Mouse (Mus musculus): ENCODE measurements around the gene Olfr1105.

The Olfr1105 gene

GRCm38 (mm10) chr2:87036431-87036830 is at the start of gene Olfr1105:
TSS of gene Olfr1105 (minus strand) at chr2:87036531.
- DNase-seq (ENCODE audit: low read depth): no peak

- DNase-seq (ENCODE audit: low read depth): no peak
Observed at GRCm38 (mm10) chr2:87075717-87076116, 39.4 kb upstream of the Olfr1105 start, which contains the start of gene Olfr1107. TSS of gene Olfr1107 (minus strand) at chr2:87075817.

- no peak for DNase-seq (ENCODE audit: low read depth)
Observed at GRCm38 (mm10) chr2:87052173-87052572, 15.8 kb upstream of the Olfr1105 start, which contains the start of gene Olfr1106. TSS of gene Olfr1106 (minus strand) at chr2:87052273.

- DNase-seq (ENCODE audit: low read depth): no peak
Observed at GRCm38 (mm10) chr2:87026980-87027379, 9.4 kb downstream of the Olfr1105 start, which contains the start of gene Olfr1104. TSS of gene Olfr1104 (minus strand) at chr2:87027080.

GRCm38 (mm10) chr2:86998098-86998497 is 38.2 kb downstream of the Olfr1105 start, which contains the start of gene Olfr1102:
TSS of gene Olfr1102 (plus strand) at chr2:86998398.
- no peak for DNase-seq (ENCODE audit: low read depth)

GRCm38 (mm10) chr2:86991121-86991520 is 45.2 kb downstream of the Olfr1105 start, which contains the start of gene Olfr1101:
TSS of gene Olfr1101 (minus strand) at chr2:86991221.
- no peak for DNase-seq (ENCODE audit: low read depth)

Measured in c-Kit-positive CD71-positive TER-119-negative erythroid progenitor cells, embryonic 14.5 days (primary cell).